Mouse (Mus musculus) layer of hippocampus, adult 2 months (tissue): ENCODE measurements around the gene Id2. TPM values are rescaled to one million over a fixed set of nuclear protein-coding genes. Genes with fewer than 3 reads are reported as not detected.

ENCODE experiments used
- DNase-seq, 2 experiments: peaks; one replicate each; pipeline ENCODE4 v3.0.0; 2022; ENCODE audit warnings: low spot score in 2 of 2
- H3K27ac ChIP-seq: fragments of 200-600 bp; 2 replicates; pipeline ENCODE4 v1.8.1; 2022
- H3K4me3 ChIP-seq: fragments of 200-600 bp; 2 replicates; pipeline ENCODE4 v1.8.1; 2022; ENCODE audit warnings: mild to moderate bottlenecking
- CTCF ChIP-seq: fragments of 200-600 bp; conservative IDR thresholded peaks from 2 replicates; pipeline ENCODE4 v1.8.1; 2022; ENCODE audit warnings: antibody characterized with exemption, mild to moderate bottlenecking, moderate library complexity
- total RNA-seq, 2 experiments: library from RNA; stranded (reverse); gene quantifications; 2 replicates each; pipeline ENCODE4 v1.2.3; 2021

Id2 gene
- total RNA-seq, 2 experiments from 2014 or later: 97.6 to 98.3 TPM

GRCm38 (mm10) chr12:25120753-25121152, 23.8 kb upstream of the Id2 start:
- no peak for TF ChIP-seq CTCF
- no peak overlapping the region for H3K27ac ChIP-seq
- no peak overlapping the region for H3K4me3 ChIP-seq
- no peak for DNase-seq

DNA sequence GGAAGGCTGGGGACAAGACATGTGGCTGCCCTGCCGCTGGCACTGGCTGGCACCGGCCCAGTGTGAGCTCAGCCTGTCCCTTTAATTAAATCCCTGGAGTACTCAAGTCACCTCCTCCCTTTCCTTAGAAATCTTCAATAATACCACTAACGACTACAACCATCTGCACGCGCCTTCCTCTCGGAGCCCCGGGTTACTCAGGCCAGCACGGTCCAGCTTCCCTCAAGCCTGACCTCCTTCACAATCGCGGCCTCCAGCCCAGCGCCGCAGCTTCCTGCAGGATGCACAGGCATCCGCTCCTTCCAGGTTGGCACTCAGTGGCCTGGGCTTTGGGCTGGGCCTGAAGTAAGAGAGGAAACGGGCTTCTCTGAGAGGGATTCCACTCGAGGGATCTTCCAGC, 22.3 kb upstream of the Id2 start:
- Histone ChIP-seq H3K4me3 (peak overlapping the region; percentile 6; the same call in 1 of the 2 replicates), H3K27ac (peak overlapping the region; percentile 70)
- DNase-seq: no peak
- no peak for TF ChIP-seq CTCF

- DNase-seq: no peak
- H3K27ac ChIP-seq: no peak overlapping the region
- H3K4me3 ChIP-seq: no peak overlapping the region
- TF ChIP-seq CTCF: no peak
Measured at GRCm38 (mm10) chr12:25117856-25118511, 21.0 kb upstream of the Id2 start.

- no peak for TF ChIP-seq CTCF
- DNase-seq: no peak
- Histone ChIP-seq H3K4me3 (no peak overlapping the region), H3K27ac (no peak overlapping the region)
Measured at GRCm38 (mm10) chr12:25116126-25116525, 19.2 kb upstream of the Id2 start.

GRCm38 (mm10) chr12:25114426-25114825, 17.5 kb upstream of the Id2 start:
- H3K4me3 ChIP-seq: no peak overlapping the region
- no peak overlapping the region for H3K27ac ChIP-seq
- no peak for DNase-seq
- no peak for TF ChIP-seq CTCF

- TF ChIP-seq CTCF: no peak
- Histone ChIP-seq H3K4me3 (no peak overlapping the region), H3K27ac (no peak overlapping the region)
- DNase-seq: no peak
Measured at GRCm38 (mm10) chr12:25113357-25113756, 16.4 kb upstream of the Id2 start.

GRCm38 (mm10) chr12:25112806-25113205, 15.9 kb upstream of the Id2 start:
- no peak for TF ChIP-seq CTCF
- Histone ChIP-seq H3K4me3 (no peak overlapping the region), H3K27ac (no peak overlapping the region)
- no peak for DNase-seq

GRCm38 (mm10) chr12:25110682-25111078, 13.7 kb upstream of the Id2 start:
- Histone ChIP-seq H3K27ac (peak overlapping the region; percentile 36; the same call in 1 of the 2 replicates), H3K4me3 (no peak overlapping the region)
- DNase-seq: no peak
- no peak for TF ChIP-seq CTCF

DNA sequence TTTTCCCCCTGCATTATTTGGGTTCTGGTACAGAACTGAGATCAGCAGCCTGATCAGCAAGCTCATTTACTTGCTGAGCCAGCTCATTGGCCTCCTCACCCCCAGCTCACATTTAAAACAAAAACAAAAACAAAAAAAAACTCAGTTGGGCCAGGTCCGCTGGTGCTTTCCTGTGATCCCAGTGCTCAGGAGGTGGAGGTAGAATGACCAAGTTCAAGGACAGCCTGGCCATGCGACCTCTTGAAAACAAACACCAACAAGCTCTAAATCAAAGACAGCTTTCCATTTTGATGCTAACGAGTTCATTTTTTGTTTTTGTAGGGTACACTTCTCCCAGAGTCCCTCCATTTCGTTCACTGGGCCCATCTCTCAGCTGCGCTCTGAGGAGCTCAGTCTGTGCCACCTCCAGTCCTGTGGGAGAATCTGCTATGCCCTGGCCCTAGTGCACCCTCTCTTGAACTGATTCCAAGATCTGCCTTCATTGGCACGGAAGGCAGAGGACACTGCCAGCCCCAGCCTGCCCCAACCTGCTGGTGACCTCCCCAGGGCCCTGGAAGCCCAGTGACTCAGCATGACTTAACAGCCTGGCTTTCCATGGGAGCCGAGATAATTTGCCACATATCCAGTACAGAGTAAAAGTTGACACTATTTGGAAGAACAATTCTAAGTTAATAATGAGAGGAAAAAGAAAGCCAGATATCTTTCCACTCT, 13.2 kb upstream of the Id2 start:
- no peak for TF ChIP-seq CTCF
- peak overlapping the region; percentile 36; the same call in 1 of the 2 replicates for H3K27ac ChIP-seq
- no peak for DNase-seq
- no peak overlapping the region for H3K4me3 ChIP-seq

DNA sequence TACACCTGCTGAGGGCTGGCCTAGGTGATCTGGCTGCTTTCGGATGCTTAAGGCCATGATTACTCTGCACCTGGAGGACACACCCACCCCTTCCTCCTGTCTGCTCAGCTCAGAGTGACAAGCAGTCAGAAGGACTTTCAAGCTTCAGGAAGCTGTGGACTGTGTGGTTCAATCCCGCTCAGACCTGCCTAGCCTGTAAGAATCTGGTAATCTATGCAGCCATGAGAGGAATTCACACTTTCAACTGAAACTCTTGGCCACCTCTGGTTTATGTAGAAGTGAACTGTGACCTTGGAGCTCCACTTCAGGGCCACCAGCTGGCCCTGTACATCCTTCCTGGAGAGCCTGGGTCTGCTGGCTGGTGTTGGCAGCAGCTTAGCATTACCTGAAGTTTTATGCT, 11.9 kb upstream of the Id2 start:
- no peak for TF ChIP-seq CTCF
- Histone ChIP-seq H3K4me3 (no peak overlapping the region), H3K27ac (no peak overlapping the region)
- DNase-seq: no peak

DNA sequence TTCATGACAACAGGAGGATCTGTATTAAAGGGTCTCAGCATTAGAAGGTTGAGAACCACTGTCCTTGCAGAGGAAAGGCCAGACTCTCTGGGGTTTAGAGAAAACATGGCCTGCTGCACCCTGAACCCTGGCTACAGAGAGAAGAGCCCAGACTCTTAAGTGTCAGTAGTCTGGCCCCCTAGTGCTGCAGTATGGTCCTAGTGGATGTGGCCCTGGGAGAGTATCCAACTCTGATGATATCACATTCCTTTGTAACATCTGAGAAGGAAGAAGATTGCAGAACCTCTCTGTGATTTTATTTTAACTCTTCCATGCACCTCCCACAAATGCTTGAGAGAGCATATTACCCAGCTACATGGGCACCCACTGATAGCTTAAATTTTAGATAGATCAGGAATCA, 7.6 kb upstream of the Id2 start:
- TF ChIP-seq CTCF: no peak; the same call in 1 of the 2 replicates
- H3K4me3 ChIP-seq: no peak overlapping the region
- no peak overlapping the region for H3K27ac ChIP-seq
- no peak for DNase-seq

DNA sequence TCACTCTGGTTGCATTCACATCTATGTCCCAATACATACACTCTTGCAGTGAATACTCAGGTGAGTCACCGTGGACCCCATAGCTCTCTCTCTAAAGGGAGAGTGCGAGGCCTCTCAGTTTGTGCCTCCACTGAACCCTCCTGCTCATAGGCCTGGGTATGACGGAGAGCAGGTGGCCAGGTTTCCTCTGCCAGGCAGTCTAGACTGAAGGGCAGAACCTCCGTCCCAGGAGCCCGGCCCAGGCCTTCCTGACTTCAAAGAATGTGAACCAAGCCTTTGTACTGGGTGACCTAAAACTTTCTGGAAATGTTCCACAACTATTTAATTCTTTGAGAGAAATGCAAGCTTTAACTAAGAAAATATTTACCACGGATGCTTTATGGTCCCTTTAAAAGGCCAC, 7.0 kb upstream of the Id2 start:
- TF ChIP-seq CTCF: no peak
- Histone ChIP-seq H3K4me3 (no peak overlapping the region), H3K27ac (no peak overlapping the region)
- no peak for DNase-seq

- no peak for TF ChIP-seq CTCF
- Histone ChIP-seq H3K4me3 (no peak overlapping the region), H3K27ac (peak overlapping the region; percentile 96; the same call in 1 of the 2 replicates)
- no peak for DNase-seq
Measured at GRCm38 (mm10) chr12:25101389-25101788, 4.4 kb upstream of the Id2 start.
